Mouse (Mus musculus) embryonic facial prominence, embryonic 14.5 days (tissue): ENCODE data around the gene Prkd2. TPM values are rescaled to one million over a fixed set of nuclear protein-coding genes. Genes with fewer than 3 reads are reported as not detected.

ENCODE experiments used
- ATAC-seq: fragments of 200-750 bp; cut with Nextera tagmentation; 2 replicates; pipeline ENCODE4 v1.8.0; 2017; ENCODE audit warnings: low read depth, moderate number of reproducible peaks, moderate TSS enrichment
- DNase-seq: peaks from one replicate; pipeline ENCODE4 v3.0.0-alpha.2; 2015; ENCODE audit warnings: low spot score
- H3K27ac ChIP-seq: fragments of 300-500 bp; sonication (generic); replicated peaks from 2 replicates; pipeline ENCODE4 v1.5.1; 2014; ENCODE audit warnings: low read depth, mild to moderate bottlenecking, low read length, moderate library complexity
- H3K27me3 ChIP-seq: fragments of 300-500 bp; sonication (generic); replicated peaks from 2 replicates; pipeline ENCODE4 v1.6.1; 2014; ENCODE audit warnings: low read length; ENCODE audit not compliant: control insufficient read depth, insufficient read depth
- H3K36me3 ChIP-seq: fragments of 300-500 bp; sonication (generic); 2 replicates; pipeline ENCODE4 v1.6.1; 2014; ENCODE audit warnings: low read length, mixed read lengths; ENCODE audit not compliant: control insufficient read depth, insufficient read depth
- H3K4me1 ChIP-seq: fragments of 300-500 bp; sonication (generic); 2 replicates; pipeline ENCODE4 v1.6.1; 2014; ENCODE audit warnings: antibody characterized with exemption, low read length; ENCODE audit not compliant: control insufficient read depth, insufficient read depth
- H3K4me2 ChIP-seq: fragments of 300-500 bp; sonication (generic); 2 replicates; pipeline ENCODE4 v1.6.1; 2014; ENCODE audit warnings: low read depth, mild to moderate bottlenecking, low read length, moderate library complexity, mixed read lengths
- H3K4me3 ChIP-seq: fragments of 300-500 bp; sonication (generic); 2 replicates; pipeline ENCODE4 v1.5.1; 2014; ENCODE audit warnings: low read depth, mild to moderate bottlenecking, low read length
- H3K9ac ChIP-seq: fragments of 300-500 bp; sonication (generic); 2 replicates; pipeline ENCODE4 v1.6.1; 2014; ENCODE audit warnings: low read depth, mild to moderate bottlenecking, low read length, moderate library complexity, mixed read lengths
- H3K9me3 ChIP-seq: fragments of 300-500 bp; sonication (generic); 2 replicates; pipeline ENCODE4 v1.6.1; 2016; ENCODE audit warnings: low read length; ENCODE audit not compliant: control insufficient read depth
- WGBS: fragments of 180-500 bp; shearing (Covaris S2); extraction: QIAGEN DNeasy Blood & Tissue Kit; methylation state at CpG from one replicate; pipeline ENCODE4 v1.1.7; 2014; 5-methylcytosine and 5-hydroxymethylcytosine counted together
- polyA plus RNA-seq: library from polyadenylated mRNA; unstranded; fragments of >200 nt; fragmentation: Nextera tagmentation; extraction: Ambion mirVana; gene quantifications from 2 replicates; pipeline ENCODE4 v1.2.1, GENCODE M21; 2014

Prkd2 gene
- 14.4 and 16.5 TPM in 2 replicates for polyA plus RNA-seq

DNA sequence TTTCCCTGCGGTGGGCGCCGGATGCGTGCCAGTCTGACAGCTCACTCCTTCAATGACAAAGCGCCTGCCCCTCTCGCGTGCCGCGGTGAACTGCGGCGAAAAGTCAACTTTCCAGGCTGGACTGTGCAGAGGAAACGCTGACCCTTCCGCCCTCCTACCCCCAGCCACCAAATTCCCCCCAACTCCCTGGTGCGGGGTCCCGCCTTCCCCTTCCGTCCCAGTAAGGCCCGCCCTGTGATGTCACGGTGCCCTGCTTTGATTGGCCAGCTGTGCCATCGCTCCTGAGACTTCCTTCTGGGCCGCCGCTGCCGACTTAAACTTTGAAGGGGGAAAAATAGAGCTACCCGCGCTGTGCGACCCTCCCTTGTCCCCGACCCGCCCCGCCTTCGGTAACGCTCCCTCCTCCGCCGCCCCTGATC is at the start of gene Prkd2:
Gene Prkd2, plus strand, starts transcription at position 258 of the 419 bp plus-strand sequence.
- no peaks in the 10 kb centered on the region for H3K27me3 ChIP-seq
- under 1% methylated on average over 18 of the region's 32 CpGs for WGBS
- ATAC-seq, result peak; percentile 90

DNA sequence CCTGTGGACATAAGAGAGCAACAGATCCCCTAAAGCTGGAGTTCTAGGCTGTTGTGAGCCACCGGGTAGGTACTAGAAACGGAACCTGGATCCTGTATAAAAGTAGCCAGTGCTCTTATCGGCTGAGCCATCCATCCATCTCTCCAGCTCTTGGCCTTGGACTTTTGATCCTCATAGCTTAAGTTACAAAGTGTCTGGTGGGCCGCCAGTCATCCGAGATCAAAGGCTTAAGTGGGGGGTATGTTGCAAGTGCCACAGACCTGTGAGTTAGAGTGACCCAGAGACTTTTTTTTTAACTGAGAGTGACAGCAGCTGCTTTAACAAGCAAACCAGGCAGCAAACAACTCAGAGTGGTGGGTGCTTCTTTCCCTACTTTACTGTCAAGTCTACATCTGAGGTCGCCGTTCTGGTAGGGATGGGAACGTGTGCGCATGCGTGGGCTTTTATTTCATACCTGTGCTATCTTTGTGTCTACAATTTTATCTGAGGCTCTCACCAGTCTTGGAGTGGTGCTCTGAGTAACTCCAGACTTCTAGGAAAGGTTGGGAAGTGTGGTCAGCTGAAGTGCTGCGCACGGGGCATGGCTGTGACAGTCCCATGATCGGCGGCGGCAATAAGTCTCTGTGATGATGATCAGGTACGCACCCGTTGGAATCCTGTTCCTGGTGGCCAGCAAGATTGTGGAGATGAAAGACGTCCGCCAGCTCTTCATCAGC is 49.5 kb upstream of the Prkd2 start:
- H3K4me2 ChIP-seq, result no peak overlapping the region
- WGBS, result 88% methylated on average over 19 of the region's 19 CpGs
- H3K4me3 ChIP-seq, result no peak overlapping the region
- ATAC-seq, result no peak
- no peaks in the 10 kb centered on the region for H3K4me1 ChIP-seq
- H3K36me3 ChIP-seq, result peaks cover 29% of the 10 kb centered on the region
- no peaks in the 10 kb centered on the region for H3K9me3 ChIP-seq
- DNase-seq, result no peak
- H3K27me3 ChIP-seq, result no peaks in the 10 kb centered on the region
- H3K27ac ChIP-seq, result no peak overlapping the region
- H3K9ac ChIP-seq, result no peak overlapping the region

More for the DNA sequence above, at the start of gene Prkd2:
- Histone ChIP-seq H3K27ac (peak within 1 kb of the TSS; percentile 88), H3K9me3 (no peaks in the 10 kb centered on the region), H3K4me2 (peak within 1 kb of the TSS; percentile 96), H3K4me1 (peaks cover 24% of the 10 kb centered on the region), H3K4me3 (peak within 1 kb of the TSS; percentile 68), H3K9ac (peak within 1 kb of the TSS; percentile 86), H3K36me3 (peaks cover 45% of the 10 kb centered on the region)
- DNase-seq, result peak; percentile 95

DNA sequence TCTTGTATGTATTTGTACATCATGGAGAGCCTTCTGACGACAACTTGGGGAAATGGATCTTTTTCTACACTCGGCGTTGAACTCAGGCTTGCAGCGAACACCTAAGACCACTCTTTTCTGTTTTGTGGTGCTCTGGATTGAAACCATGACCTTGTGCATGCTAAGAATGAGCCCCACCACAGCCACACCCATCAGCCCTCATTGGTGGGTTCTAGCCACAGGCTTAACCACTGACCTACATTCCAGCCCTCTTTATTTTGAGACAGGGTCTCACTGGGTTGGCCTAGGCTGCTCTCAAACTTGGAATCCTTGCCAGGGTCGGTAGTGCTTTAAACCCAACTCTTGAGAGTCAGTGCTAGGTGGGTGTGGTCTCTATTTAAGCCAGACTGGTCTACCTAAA is 47.8 kb upstream of the Prkd2 start:
- ATAC-seq (no peak), DNase-seq (no peak)
- Histone ChIP-seq H3K27me3 (no peaks in the 10 kb centered on the region), H3K4me1 (no peaks in the 10 kb centered on the region), H3K9me3 (no peaks in the 10 kb centered on the region), H3K4me3 (no peak overlapping the region), H3K9ac (no peak overlapping the region), H3K27ac (no peak overlapping the region), H3K36me3 (peaks cover 28% of the 10 kb centered on the region), H3K4me2 (no peak overlapping the region)
- 86% methylated on average over 5 of the region's 5 CpGs for WGBS

DNA sequence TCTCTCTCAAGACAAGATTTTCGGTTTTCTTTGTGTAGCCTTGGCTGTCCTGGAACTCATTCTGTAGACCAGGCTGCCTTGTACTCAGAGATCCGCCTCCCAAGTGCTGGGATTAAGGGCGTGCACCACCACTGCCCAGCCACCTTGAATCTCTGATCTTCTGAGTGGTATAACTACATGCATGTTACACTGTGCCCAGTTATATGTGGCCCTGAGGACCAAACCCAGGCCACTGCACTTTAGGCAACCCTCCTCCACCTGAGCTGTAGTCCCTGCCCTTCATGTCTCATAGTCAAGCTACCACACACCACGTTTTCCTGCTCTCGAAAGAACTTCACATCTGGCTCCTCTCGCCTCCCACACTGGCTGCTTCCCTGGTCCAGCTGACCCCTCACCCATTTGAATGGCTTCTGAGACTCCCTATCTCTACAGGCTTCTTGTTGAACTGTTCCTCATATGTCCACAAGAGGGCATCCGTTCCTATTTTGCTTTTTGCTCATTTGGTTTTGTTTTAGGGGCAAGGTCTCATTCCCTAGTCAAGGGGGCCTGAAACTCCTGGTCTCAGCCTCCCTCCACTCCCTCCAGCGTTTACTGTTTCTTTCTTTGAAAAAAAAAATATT is 38.2 kb upstream of the Prkd2 start:
- Histone ChIP-seq H3K4me2 (no peak overlapping the region), H3K9me3 (no peaks in the 10 kb centered on the region), H3K4me1 (no peaks in the 10 kb centered on the region), H3K4me3 (no peak overlapping the region), H3K27me3 (no peaks in the 10 kb centered on the region), H3K9ac (no peak overlapping the region), H3K36me3 (peaks cover 30% of the 10 kb centered on the region), H3K27ac (no peak overlapping the region)
- no peak for DNase-seq
- WGBS, result 36% methylated on average over 8 of the region's 8 CpGs
- ATAC-seq, result 0 out of 2 replicates have a peak, but pooled peaks have one; percentile 26

DNA sequence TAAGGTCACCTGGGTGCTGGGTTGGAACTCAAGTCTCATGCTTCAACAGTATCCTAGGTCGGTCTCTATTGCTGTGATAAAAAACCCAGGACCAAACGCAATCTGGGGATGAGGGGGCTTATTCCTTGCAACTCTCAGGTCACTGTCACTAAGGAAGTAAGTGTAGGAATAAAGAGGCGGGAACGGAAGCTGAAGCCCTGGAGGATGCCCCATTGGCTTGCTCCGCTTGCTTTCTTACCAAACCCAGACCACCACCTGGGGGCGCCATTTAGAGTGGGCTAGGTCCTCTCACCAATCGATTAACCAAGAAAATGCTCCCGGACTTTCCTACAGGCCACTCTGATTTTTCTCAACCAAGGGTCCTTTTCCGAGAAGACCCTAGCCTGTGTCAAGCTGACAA is 34.8 kb upstream of the Prkd2 start:
- ATAC-seq, result no peak
- WGBS, result 92% methylated on average over 9 of the region's 9 CpGs
- H3K4me1 ChIP-seq, result peaks cover 3% of the 10 kb centered on the region; the same call in 1 of the 2 replicates
- H3K36me3 ChIP-seq, result peaks cover 42% of the 10 kb centered on the region
- H3K4me2 ChIP-seq, result no peak overlapping the region
- H3K9me3 ChIP-seq, result no peaks in the 10 kb centered on the region
- H3K4me3 ChIP-seq, result no peak overlapping the region
- H3K9ac ChIP-seq, result no peak overlapping the region
- H3K27me3 ChIP-seq, result peaks cover 10% of the 10 kb centered on the region
- no peak overlapping the region for H3K27ac ChIP-seq
- DNase-seq, result no peak

DNA sequence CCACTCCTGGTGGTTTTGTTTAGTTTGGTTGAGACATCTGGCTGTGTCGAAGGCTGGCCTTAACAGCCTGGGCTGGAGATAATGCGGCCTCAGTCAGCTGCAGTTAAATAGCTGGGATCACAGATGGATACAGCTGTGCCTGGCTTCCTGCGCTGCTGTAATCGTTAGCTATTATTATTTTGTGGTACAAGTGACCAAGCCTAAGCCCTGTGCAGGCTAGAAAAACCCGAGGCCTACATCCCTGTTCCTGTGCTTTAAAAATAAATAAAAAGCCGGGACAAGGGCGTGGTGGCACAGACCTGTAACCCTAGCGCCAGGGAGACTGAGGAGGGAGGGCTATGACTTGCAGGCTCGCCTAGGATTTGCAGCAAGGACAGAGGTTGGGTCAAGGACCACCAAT is 34.1 kb upstream of the Prkd2 start:
- Histone ChIP-seq H3K9ac (no peak overlapping the region), H3K4me1 (peaks cover 3% of the 10 kb centered on the region; the same call in 1 of the 2 replicates), H3K4me3 (no peak overlapping the region), H3K27me3 (peaks cover 10% of the 10 kb centered on the region), H3K4me2 (no peak overlapping the region), H3K9me3 (no peaks in the 10 kb centered on the region), H3K36me3 (peaks cover 43% of the 10 kb centered on the region), H3K27ac (no peak overlapping the region)
- ATAC-seq, result no peak
- 80% methylated on average over 9 of the region's 9 CpGs for WGBS
- no peak for DNase-seq

DNA sequence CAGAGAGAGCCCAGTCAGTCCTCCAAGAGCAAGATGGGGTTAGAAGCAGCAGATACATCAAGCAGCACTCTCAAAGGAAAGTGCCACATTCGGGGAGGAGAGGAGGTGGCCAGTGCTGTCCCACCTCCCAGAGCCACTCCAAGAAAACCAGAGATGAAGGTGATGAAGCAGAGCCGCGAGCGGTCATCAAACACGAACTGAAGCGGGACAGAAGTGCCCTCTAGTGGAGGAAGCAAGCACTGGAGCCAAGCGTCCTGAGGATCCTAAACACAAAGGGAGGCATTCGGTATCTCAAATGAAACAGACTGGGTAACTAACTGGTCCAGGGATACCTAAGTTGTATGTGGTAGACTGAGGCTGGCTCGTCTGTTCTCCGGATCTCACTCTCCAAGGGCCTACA is 33.0 kb upstream of the Prkd2 start:
- Histone ChIP-seq H3K9me3 (no peaks in the 10 kb centered on the region), H3K27ac (no peak overlapping the region), H3K4me1 (peaks cover 3% of the 10 kb centered on the region; the same call in 1 of the 2 replicates), H3K4me2 (no peak overlapping the region), H3K9ac (no peak overlapping the region), H3K27me3 (peaks cover 10% of the 10 kb centered on the region), H3K4me3 (no peak overlapping the region), H3K36me3 (peaks cover 51% of the 10 kb centered on the region)
- ATAC-seq (no peak), DNase-seq (peak; percentile 71)
- WGBS, result 33% methylated on average over 10 of the region's 10 CpGs

DNA sequence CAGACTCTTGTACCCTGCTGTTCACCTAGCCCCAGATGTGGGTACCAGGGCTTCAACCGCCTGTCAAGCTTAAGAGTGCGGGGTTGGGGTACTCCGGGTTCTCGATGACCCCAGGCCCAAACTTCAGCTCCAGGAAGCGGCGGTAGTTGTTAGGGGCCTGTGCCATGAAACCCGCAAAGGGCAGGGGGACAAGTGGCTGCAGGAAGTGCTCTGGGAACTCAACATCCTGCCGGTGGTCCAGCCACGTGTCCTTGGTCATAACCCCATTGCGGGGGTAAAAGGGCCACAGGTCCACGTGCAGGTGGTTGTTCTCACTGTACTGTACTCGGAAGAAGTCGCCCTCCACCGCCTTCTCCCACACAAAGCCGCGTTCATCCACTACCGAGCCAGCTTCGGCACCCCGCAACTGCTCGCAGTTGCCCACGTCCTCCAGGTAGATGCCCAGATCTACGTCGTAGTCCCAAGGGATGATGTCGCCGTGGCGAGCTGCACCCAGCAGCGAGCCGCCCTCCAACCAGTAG is 32.2 kb upstream of the Prkd2 start:
- ATAC-seq (no peak), DNase-seq (no peak)
- H3K9ac ChIP-seq, result peak overlapping the region; percentile 58; the same call in 1 of the 2 replicates
- H3K27ac ChIP-seq, result no peak overlapping the region
- H3K36me3 ChIP-seq, result peaks cover 51% of the 10 kb centered on the region
- peaks cover 4% of the 10 kb centered on the region for H3K4me1 ChIP-seq
- peak overlapping the region; percentile 46 for H3K4me3 ChIP-seq
- peaks cover 10% of the 10 kb centered on the region for H3K27me3 ChIP-seq
- 49% methylated on average over 24 of the region's 28 CpGs for WGBS
- H3K4me2 ChIP-seq, result peak overlapping the region; percentile 88
- H3K9me3 ChIP-seq, result no peaks in the 10 kb centered on the region
